Mouse (Mus musculus) embryonic facial prominence, embryonic 12.5 days (tissue): ENCODE results near the gene Gm12169. TPM values are rescaled to one million over a fixed set of nuclear protein-coding genes. Genes with fewer than 3 reads are reported as not detected.

Experiments used
- ATAC-seq: fragments of 200-750 bp; cut with Nextera tagmentation; 2 replicates; pipeline ENCODE4 v1.8.0; 2017; ENCODE audit not compliant: insufficient number of reproducible peaks, insufficient read depth, low FRiP score, low TSS enrichment
- H3K27ac ChIP-seq: fragments of 300-500 bp; sonication (generic); 2 replicates; pipeline ENCODE4 v1.5.1; 2016; ENCODE audit warnings: mild to moderate bottlenecking
- H3K27me3 ChIP-seq: fragments of 300-500 bp; sonication (generic); 2 replicates; pipeline ENCODE4 v1.6.1; 2016; ENCODE audit warnings: mild to moderate bottlenecking, moderate library complexity
- H3K36me3 ChIP-seq: fragments of 300-500 bp; sonication (generic); 2 replicates; pipeline ENCODE4 v1.6.1; 2016; ENCODE audit warnings: mild to moderate bottlenecking
- H3K4me1 ChIP-seq: fragments of 300-500 bp; sonication (generic); 2 replicates; pipeline ENCODE4 v1.6.1; 2016
- H3K4me2 ChIP-seq: fragments of 300-500 bp; sonication (generic); replicated peaks from 2 replicates; pipeline ENCODE4 v1.6.1; 2016; ENCODE audit warnings: mild to moderate bottlenecking, moderate library complexity
- H3K4me3 ChIP-seq: fragments of 300-500 bp; sonication (generic); 2 replicates; pipeline ENCODE4 v1.5.1; 2016; ENCODE audit warnings: mild to moderate bottlenecking
- H3K9ac ChIP-seq: fragments of 300-500 bp; sonication (generic); 2 replicates; pipeline ENCODE4 v1.6.1; 2016; ENCODE audit warnings: mild to moderate bottlenecking, moderate library complexity
- H3K9me3 ChIP-seq: fragments of 300-500 bp; sonication (generic); 2 replicates; pipeline ENCODE4 v1.6.1; 2016; ENCODE audit warnings: mild to moderate bottlenecking, moderate library complexity
- WGBS: fragments of 180-500 bp; shearing (Covaris S2); methylation state at CpG from one replicate; pipeline ENCODE4 v1.1.7; 2016; 5-methylcytosine and 5-hydroxymethylcytosine counted together
- polyA plus RNA-seq: library from polyadenylated mRNA; unstranded; fragments of >200 nt; fragmentation: Nextera tagmentation; extraction: Ambion mirVana; gene quantifications from 2 replicates; pipeline ENCODE4 v1.2.1, GENCODE M21; 2016

The Gm12169 gene
- polyA plus RNA-seq, 1 experiment from 2014 or later: not detected

GRCm38 (mm10) chr11:46549721-46550120, 25.7 kb downstream of the Gm12169 start:
- Histone ChIP-seq H3K4me1 (no peaks in the 10 kb centered on the region), H3K27ac (no peak overlapping the region), H3K27me3 (no peaks in the 10 kb centered on the region), H3K4me3 (no peak overlapping the region), H3K9ac (no peak overlapping the region), H3K9me3 (no peaks in the 10 kb centered on the region), H3K36me3 (no peaks in the 10 kb centered on the region), H3K4me2 (no peak overlapping the region)
- WGBS: 89% methylated on average over 4 of the region's 4 CpGs
- ATAC-seq: no peak

- no peaks in the 10 kb centered on the region for H3K9me3 ChIP-seq
- H3K36me3 ChIP-seq: no peaks in the 10 kb centered on the region
- ATAC-seq: no peak
- no peaks in the 10 kb centered on the region for H3K4me1 ChIP-seq
- 96% methylated on average over 3 of the region's 3 CpGs for WGBS
- no peaks in the 10 kb centered on the region for H3K27me3 ChIP-seq
- H3K4me2 ChIP-seq: no peak overlapping the region
- H3K27ac ChIP-seq: no peak overlapping the region
- H3K9ac ChIP-seq: no peak overlapping the region
- no peak overlapping the region for H3K4me3 ChIP-seq
These were observed 28.7 kb downstream of the Gm12169 start for GRCm38 (mm10) chr11:46552741-46553140.

GRCm38 (mm10) chr11:46561096-46561495, 37.1 kb downstream of the Gm12169 start:
- WGBS: 89% methylated on average over 4 of the region's 4 CpGs
- no peak overlapping the region for H3K27ac ChIP-seq
- no peak overlapping the region for H3K4me2 ChIP-seq
- no peak for ATAC-seq
- no peak overlapping the region for H3K4me3 ChIP-seq
- H3K9me3 ChIP-seq: no peaks in the 10 kb centered on the region
- H3K4me1 ChIP-seq: no peaks in the 10 kb centered on the region
- no peak overlapping the region for H3K9ac ChIP-seq
- no peaks in the 10 kb centered on the region for H3K36me3 ChIP-seq
- H3K27me3 ChIP-seq: no peaks in the 10 kb centered on the region

- no peaks in the 10 kb centered on the region for H3K9me3 ChIP-seq
- no peaks in the 10 kb centered on the region for H3K27me3 ChIP-seq
- H3K4me1 ChIP-seq: no peaks in the 10 kb centered on the region
- H3K9ac ChIP-seq: no peak overlapping the region
- WGBS: 53% methylated on average over 1 of the region's 1 CpGs
- no peak overlapping the region for H3K4me3 ChIP-seq
- no peak overlapping the region for H3K27ac ChIP-seq
- no peak for ATAC-seq
- no peak overlapping the region for H3K4me2 ChIP-seq
- H3K36me3 ChIP-seq: no peaks in the 10 kb centered on the region
These were observed 40.7 kb downstream of the Gm12169 start for GRCm38 (mm10) chr11:46564671-46565070.

GRCm38 (mm10) chr11:46565967-46566366, 42.0 kb downstream of the Gm12169 start:
- Histone ChIP-seq H3K9ac (no peak overlapping the region), H3K4me1 (no peaks in the 10 kb centered on the region), H3K9me3 (no peaks in the 10 kb centered on the region), H3K4me2 (no peak overlapping the region), H3K4me3 (no peak overlapping the region), H3K27ac (no peak overlapping the region), H3K36me3 (no peaks in the 10 kb centered on the region), H3K27me3 (no peaks in the 10 kb centered on the region)
- no peak for ATAC-seq
- WGBS: 95% methylated on average over 2 of the region's 2 CpGs

GRCm38 (mm10) chr11:46569107-46569506, 45.1 kb downstream of the Gm12169 start:
- H3K36me3 ChIP-seq: no peaks in the 10 kb centered on the region
- H3K4me2 ChIP-seq: no peak overlapping the region
- no peak overlapping the region for H3K27ac ChIP-seq
- H3K9me3 ChIP-seq: no peaks in the 10 kb centered on the region
- H3K4me3 ChIP-seq: no peak overlapping the region
- no peak for ATAC-seq
- H3K4me1 ChIP-seq: no peaks in the 10 kb centered on the region
- 72% methylated on average over 1 of the region's 1 CpGs for WGBS
- H3K9ac ChIP-seq: no peak overlapping the region
- H3K27me3 ChIP-seq: no peaks in the 10 kb centered on the region

GRCm38 (mm10) chr11:46571327-46571726, 47.3 kb downstream of the Gm12169 start, which contains the start of gene BC053393:
TSS of gene BC053393 (plus strand) at chr11:46571536.
- H3K27me3 ChIP-seq: no peaks in the 10 kb centered on the region
- H3K4me3 ChIP-seq: no peak within 1 kb of the TSS
- no peak within 1 kb of the TSS for H3K4me2 ChIP-seq
- 81% methylated on average over 1 of the region's 1 CpGs for WGBS
- H3K36me3 ChIP-seq: no peaks in the 10 kb centered on the region
- H3K9me3 ChIP-seq: no peaks in the 10 kb centered on the region
- ATAC-seq: no peak
- H3K27ac ChIP-seq: no peak within 1 kb of the TSS
- H3K4me1 ChIP-seq: no peaks in the 10 kb centered on the region
- H3K9ac ChIP-seq: no peak within 1 kb of the TSS

GRCm38 (mm10) chr11:46578771-46579281, 54.8 kb downstream of the Gm12169 start:
- H3K27me3 ChIP-seq: no peaks in the 10 kb centered on the region
- no peak overlapping the region for H3K4me3 ChIP-seq
- no peak overlapping the region for H3K9ac ChIP-seq
- H3K9me3 ChIP-seq: no peaks in the 10 kb centered on the region
- no peaks in the 10 kb centered on the region for H3K36me3 ChIP-seq
- WGBS: 52% methylated on average over 5 of the region's 5 CpGs
- no peak overlapping the region for H3K4me2 ChIP-seq
- H3K27ac ChIP-seq: no peak overlapping the region
- H3K4me1 ChIP-seq: no peaks in the 10 kb centered on the region
- no peak for ATAC-seq

GRCm38 (mm10) chr11:46580428-46580827, 56.4 kb downstream of the Gm12169 start:
- WGBS: 81% methylated on average over 3 of the region's 3 CpGs
- Histone ChIP-seq H3K4me1 (no peaks in the 10 kb centered on the region), H3K27ac (no peak overlapping the region), H3K9me3 (no peaks in the 10 kb centered on the region), H3K36me3 (no peaks in the 10 kb centered on the region), H3K27me3 (no peaks in the 10 kb centered on the region), H3K9ac (no peak overlapping the region), H3K4me2 (no peak overlapping the region), H3K4me3 (no peak overlapping the region)
- ATAC-seq: no peak

- 80% methylated on average over 5 of the region's 5 CpGs for WGBS
- Histone ChIP-seq H3K27ac (no peak overlapping the region), H3K4me1 (no peaks in the 10 kb centered on the region), H3K4me3 (no peak overlapping the region), H3K36me3 (no peaks in the 10 kb centered on the region), H3K27me3 (no peaks in the 10 kb centered on the region), H3K9me3 (no peaks in the 10 kb centered on the region), H3K9ac (no peak overlapping the region), H3K4me2 (no peak overlapping the region)
- ATAC-seq: no peak
These were observed 58.7 kb downstream of the Gm12169 start for GRCm38 (mm10) chr11:46582741-46583140.

Other genes with a start within 250 kb of the Gm12169 start
- 16.0 and 19.2 TPM in 2 replicates for gene Cyfip2, start 211.4 kb upstream of the Gm12169 start, polyA plus RNA-seq
- gene Itk, start 134.7 kb upstream of the Gm12169 start, polyA plus RNA-seq: 0.14 TPM in 1 of 2 replicates, not detected in the other
- not detected in 2 replicates for gene Fam71b, start 127.7 kb upstream of the Gm12169 start, polyA plus RNA-seq
- gene Med7, start 87.3 kb upstream of the Gm12169 start, polyA plus RNA-seq: 82.5 and 91.6 TPM in 2 replicates
- 0.10 TPM in 1 of 2 replicates, not detected in the other for gene Havcr2, start 69.3 kb upstream of the Gm12169 start, polyA plus RNA-seq
- gene BC053393, start 47.3 kb downstream of the Gm12169 start, polyA plus RNA-seq: not detected in 2 replicates
- not detected in 2 replicates for gene Dppa1, start 105.0 kb downstream of the Gm12169 start, polyA plus RNA-seq
- gene Timd2, start 182.8 kb downstream of the Gm12169 start, polyA plus RNA-seq: 0.10 TPM in 1 of 2 replicates, not detected in the other
- not detected in 2 replicates for gene Havcr1, start 210.9 kb downstream of the Gm12169 start, polyA plus RNA-seq